Mouse (Mus musculus): Measurements from ENCODE around the gene Slc17a7.

- no peak for TF ChIP-seq CTCF (IDR thresholded peaks at IDR 0.05)
- no peak for TF ChIP-seq EP300 (IDR thresholded peaks at IDR 0.05)
These were observed 18.3 kb upstream of the Slc17a7 start for GRCm38 (mm10) chr7:45145460-45145859.
